Mouse (Mus musculus) olfactory bulb, adult 2 months (tissue): ENCODE results near the gene Sall1.

Experiments
- CTCF ChIP-seq: fragments of 200-500 bp; IDR thresholded peaks from 2 replicates; pipeline ENCODE4 v1.5.1; 2012; ENCODE audit warnings: low read depth, mild to moderate bottlenecking, low read length, moderate library complexity; ENCODE audit not compliant: insufficient read depth
- POLR2A ChIP-seq: fragments of 200-500 bp; IDR thresholded peaks from 2 replicates; pipeline ENCODE4 v1.6.1; 2012; ENCODE audit warnings: mild to moderate bottlenecking, low read depth, low read length, moderate library complexity; ENCODE audit not compliant: insufficient read depth

- TF ChIP-seq POLR2A: no peak
- TF ChIP-seq CTCF: no peak
These were observed 60.5 kb downstream of the Sall1 start for GRCm38 (mm10) chr8:88983468-88983867.
